Mouse (Mus musculus) kidney, embryonic 16.5 days (tissue): Measurements from ENCODE around the gene Pld3. TPM values are rescaled to one million over a fixed set of nuclear protein-coding genes. Genes with fewer than 3 reads are reported as not detected.
"Not testable (repeated sequence)": the region's sequence is repeated elsewhere in the genome, so short reads cannot be mapped to it uniquely, and the experiment has no call there.

Source experiments
- ATAC-seq: fragments of 200-750 bp; cut with Nextera tagmentation; 2 replicates; pipeline ENCODE4 v1.8.0; 2017; ENCODE audit warnings: moderate TSS enrichment; ENCODE audit not compliant: low FRiP score, low TSS enrichment
- H3K27ac ChIP-seq: fragments of 300-500 bp; sonication (generic); 2 replicates; pipeline ENCODE4 v1.5.1; 2014; ENCODE audit warnings: low read length
- H3K27me3 ChIP-seq: fragments of 300-500 bp; sonication (generic); 2 replicates; pipeline ENCODE4 v1.6.1; 2014; ENCODE audit warnings: low read length, control low read depth, mixed read lengths; ENCODE audit not compliant: insufficient read depth
- H3K36me3 ChIP-seq: fragments of 300-500 bp; sonication (generic); 2 replicates; pipeline ENCODE4 v1.6.1; 2014; ENCODE audit warnings: low read length, control low read depth, mixed read lengths; ENCODE audit not compliant: insufficient read depth
- H3K4me1 ChIP-seq: fragments of 300-500 bp; sonication (generic); 2 replicates; pipeline ENCODE4 v1.6.1; 2014; ENCODE audit warnings: low read length, control low read depth, mixed read lengths; ENCODE audit not compliant: insufficient read depth
- H3K4me2 ChIP-seq: fragments of 300-500 bp; sonication (generic); replicated peaks from 2 replicates; pipeline ENCODE4 v1.6.1; 2014; ENCODE audit warnings: low read depth, low read length
- H3K4me3 ChIP-seq: fragments of 300-500 bp; sonication (generic); 2 replicates; pipeline ENCODE4 v1.5.1; 2014; ENCODE audit warnings: mild to moderate bottlenecking, low read length
- H3K9ac ChIP-seq: fragments of 300-500 bp; sonication (generic); replicated peaks from 2 replicates; pipeline ENCODE4 v1.6.1; 2014; ENCODE audit warnings: low read length
- H3K9me3 ChIP-seq: fragments of 300-500 bp; sonication (generic); 2 replicates; pipeline ENCODE4 v1.6.1; 2016; ENCODE audit warnings: low read length, control low read depth
- WGBS: fragments of 180-500 bp; shearing (Covaris S2); extraction: QIAGEN DNeasy Blood & Tissue Kit; methylation state at CpG from one replicate; pipeline ENCODE4 v1.1.7; 2014; 5-methylcytosine and 5-hydroxymethylcytosine counted together
- polyA plus RNA-seq: library from polyadenylated mRNA; unstranded; fragments of >200 nt; fragmentation: Nextera tagmentation; extraction: Ambion mirVana; gene quantifications from 2 replicates; pipeline ENCODE4 v1.2.1, GENCODE M21; 2015

Gene Pld3
- polyA plus RNA-seq, 1 experiment from 2014 or later = 121 TPM

DNA sequence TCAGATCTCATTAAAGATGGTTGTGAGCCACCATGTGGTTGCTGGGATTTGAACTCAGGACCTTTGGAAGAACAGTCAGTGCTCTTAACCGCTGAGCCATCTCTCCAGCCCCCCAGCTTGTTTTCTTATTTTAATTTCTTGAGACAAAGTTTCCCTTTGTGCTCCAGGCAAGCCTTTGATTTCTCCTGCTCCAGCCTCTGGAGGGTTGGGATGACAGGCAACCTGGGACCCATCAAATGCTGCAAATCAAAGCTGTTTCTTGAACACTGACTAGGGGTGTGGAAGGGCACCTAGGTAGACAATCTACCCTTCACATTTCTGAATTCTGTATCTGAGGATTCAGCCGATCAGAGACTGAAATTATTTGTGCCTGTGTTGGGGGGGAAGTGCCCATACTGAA lies 42.2 kb downstream of the Pld3 start:
- no peaks in the 10 kb centered on the region for H3K9me3 ChIP-seq
- H3K4me2 ChIP-seq = no peak overlapping the region
- H3K4me3 ChIP-seq = no peak overlapping the region
- H3K27me3 ChIP-seq = no peaks in the 10 kb centered on the region
- H3K4me1 ChIP-seq = peaks cover 18% of the 10 kb centered on the region
- ATAC-seq = no peak
- WGBS = 92% methylated on average over 2 of the region's 2 CpGs
- H3K9ac ChIP-seq = no peak overlapping the region
- H3K27ac ChIP-seq = no peak overlapping the region
- H3K36me3 ChIP-seq = no peaks in the 10 kb centered on the region

DNA sequence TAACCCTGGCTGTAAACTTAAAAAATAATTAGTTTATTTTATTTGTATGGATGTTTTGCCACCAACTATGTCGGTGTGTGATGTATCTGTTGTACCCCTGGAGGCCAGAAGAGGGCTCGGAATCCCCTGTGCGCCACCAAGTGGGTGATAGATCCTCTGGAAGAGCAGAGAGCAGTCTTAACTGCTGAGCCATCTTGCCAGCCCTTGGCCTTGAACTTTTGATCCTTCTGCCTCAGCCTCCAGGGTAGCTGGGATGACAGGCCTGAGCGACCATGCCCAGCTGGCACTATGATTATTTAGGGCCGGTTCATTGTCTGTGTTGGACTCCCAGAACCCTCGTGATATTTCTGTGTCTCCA lies 44.4 kb downstream of the Pld3 start:
- Histone ChIP-seq H3K9me3 (no peaks in the 10 kb centered on the region), H3K27me3 (no peaks in the 10 kb centered on the region), H3K27ac (peak overlapping the region; percentile 100), H3K4me1 (peaks cover 18% of the 10 kb centered on the region), H3K4me2 (peak overlapping the region; percentile 79), H3K9ac (peak overlapping the region; percentile 55; the same call in 1 of the 2 replicates), H3K4me3 (peak overlapping the region; percentile 73), H3K36me3 (no peaks in the 10 kb centered on the region)
- WGBS = 20% methylated on average over 6 of the region's 6 CpGs
- ATAC-seq = peak; percentile 72

DNA sequence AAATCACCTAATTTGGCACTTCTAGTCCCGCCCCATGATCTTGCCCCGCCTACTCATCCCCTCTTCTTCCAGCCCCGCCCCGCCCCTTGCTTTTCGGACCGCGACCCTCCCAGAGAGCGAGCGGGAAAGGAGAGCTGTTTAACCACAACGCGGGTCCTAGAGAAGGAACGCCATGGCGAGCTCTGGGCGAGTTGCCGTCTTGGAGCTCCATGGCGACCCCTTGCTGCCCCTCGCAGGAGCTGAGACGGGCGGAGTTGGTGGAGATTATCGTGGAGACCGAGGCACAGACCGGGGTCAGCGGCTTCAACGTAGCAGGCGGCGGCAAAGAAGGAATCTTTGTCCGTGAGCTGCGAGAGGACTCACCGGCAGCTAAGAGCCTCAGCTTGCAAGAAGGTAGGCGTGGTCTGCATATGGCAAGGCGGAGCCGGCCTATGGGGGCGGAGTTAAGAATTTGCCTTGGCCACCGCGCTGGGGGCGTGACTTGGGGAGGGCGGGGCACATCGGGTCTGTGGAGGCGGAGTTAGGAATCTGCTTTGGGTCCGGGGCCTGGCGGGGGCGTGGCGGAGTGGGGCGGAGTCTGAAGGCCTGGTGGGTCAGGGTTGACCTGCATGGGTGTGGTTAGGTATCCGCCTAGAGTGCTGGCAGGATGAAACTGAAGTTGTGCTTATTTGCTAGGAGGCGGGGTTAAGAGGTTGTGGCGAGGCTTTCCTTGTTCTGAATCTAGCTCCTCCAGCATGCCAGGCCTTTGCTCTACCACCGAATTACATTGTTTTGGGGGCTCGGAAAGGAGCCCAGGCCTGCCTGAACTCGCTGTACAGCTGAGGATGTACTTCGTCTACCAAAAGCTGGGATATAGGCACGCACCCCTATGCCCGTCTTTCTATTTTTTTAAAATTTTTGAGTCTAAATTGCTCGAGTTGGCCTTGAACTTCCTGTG lies 45.0 kb downstream of the Pld3 start:
- peak; percentile 94 for ATAC-seq
- Histone ChIP-seq H3K36me3 (no peaks in the 10 kb centered on the region), H3K9ac (peak overlapping the region; percentile 90), H3K27me3 (no peaks in the 10 kb centered on the region), H3K27ac (peak overlapping the region; percentile 100), H3K4me1 (peaks cover 18% of the 10 kb centered on the region), H3K4me2 (peak overlapping the region; percentile 79), H3K9me3 (no peaks in the 10 kb centered on the region), H3K4me3 (peak overlapping the region; percentile 73)
- under 1% methylated on average over 51 of the region's 54 CpGs for WGBS

DNA sequence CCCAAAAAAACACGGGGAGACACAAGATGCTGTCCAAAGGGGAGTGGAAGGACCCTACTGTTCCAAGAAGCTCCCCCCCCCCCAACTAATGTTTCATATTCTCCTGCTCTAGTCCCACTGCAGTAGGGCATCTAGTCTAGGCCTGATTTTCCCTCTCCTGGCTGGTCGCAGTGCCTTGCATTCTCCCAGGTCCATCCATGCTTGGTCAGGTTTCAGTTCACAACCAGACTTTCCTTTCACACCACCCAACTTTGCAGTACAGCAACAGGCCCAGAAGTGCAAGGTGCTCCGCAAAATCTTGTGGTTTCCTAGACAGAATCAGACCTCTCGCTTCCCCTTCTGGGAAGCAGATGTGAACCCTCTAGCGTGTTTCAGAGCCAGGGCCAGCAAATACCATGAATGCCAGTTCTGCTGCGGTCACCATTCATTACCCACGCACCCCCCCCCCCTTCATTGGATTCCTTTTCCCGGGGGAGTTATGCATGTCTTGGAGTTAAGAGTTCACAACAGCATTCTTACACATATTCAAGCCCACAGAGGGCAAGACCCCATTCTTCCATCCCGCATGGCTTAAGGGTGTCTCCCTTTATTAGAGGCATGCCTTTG lies 46.1 kb downstream of the Pld3 start:
- WGBS = 42% methylated on average over 9 of the region's 9 CpGs

DNA sequence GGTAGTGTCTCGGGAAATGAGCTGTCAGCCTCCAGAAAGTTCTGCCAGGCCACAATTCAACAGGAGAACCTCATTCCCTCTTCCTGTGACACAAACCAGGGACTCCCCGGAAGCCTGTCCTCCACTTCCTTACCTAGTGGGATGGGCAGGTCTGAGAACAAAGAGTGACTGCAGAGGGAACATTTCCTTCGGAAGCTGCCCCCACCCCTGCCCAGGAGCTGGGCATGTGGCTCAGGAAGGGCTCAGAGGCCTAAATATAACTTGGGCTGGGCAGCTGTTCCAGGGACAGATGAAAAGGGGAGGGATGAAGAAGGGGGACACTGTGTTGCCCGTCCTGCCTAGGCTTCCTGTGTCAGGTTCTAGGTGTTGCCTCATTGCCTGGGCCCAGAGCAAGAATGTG lies 51.4 kb downstream of the Pld3 start:
- no peaks in the 10 kb centered on the region for H3K9me3 ChIP-seq
- 0 out of 2 replicates have a peak overlapping the region, but pooled peaks have one; percentile 15 for H3K27ac ChIP-seq
- H3K4me2 ChIP-seq = no peak overlapping the region
- no peaks in the 10 kb centered on the region for H3K36me3 ChIP-seq
- no peak overlapping the region for H3K9ac ChIP-seq
- no peaks in the 10 kb centered on the region for H3K27me3 ChIP-seq
- H3K4me3 ChIP-seq = no peak overlapping the region
- no peak for ATAC-seq
- 68% methylated on average over 4 of the region's 4 CpGs for WGBS
- H3K4me1 ChIP-seq = peaks cover 6% of the 10 kb centered on the region

More for the DNA sequence above, 46.1 kb downstream of the Pld3 start:
- no peak for ATAC-seq
- Histone ChIP-seq H3K36me3 (no peaks in the 10 kb centered on the region), H3K9ac (no peak overlapping the region; the same call in none of the 2 replicates), H3K4me3 (peak overlapping the region; percentile 73), H3K9me3 (no peaks in the 10 kb centered on the region), H3K27me3 (no peaks in the 10 kb centered on the region), H3K27ac (peak overlapping the region; percentile 100), H3K4me1 (peaks cover 18% of the 10 kb centered on the region), H3K4me2 (peak overlapping the region; percentile 79)

DNA sequence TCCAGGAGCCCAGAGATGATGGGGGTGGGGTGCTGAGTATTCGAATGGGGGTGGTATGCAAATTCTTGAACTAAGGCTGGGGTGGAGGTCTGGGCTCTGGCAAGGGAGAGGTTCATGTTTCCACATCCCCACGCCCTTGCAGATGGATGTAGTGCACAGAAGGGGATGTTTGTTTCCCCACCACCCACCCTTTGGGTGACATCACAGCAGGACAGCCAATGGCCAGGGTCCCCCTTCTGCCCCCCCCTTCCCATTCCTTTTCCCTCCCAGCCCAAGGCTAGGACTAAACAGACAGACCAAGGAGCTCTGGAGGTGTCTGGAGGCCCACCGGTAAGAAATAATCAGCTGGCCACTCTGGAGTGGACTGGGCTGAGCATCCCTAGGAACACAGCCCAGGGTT lies 54.0 kb downstream of the Pld3 start, which contains the start of gene Prx:
Prx (plus strand) TSS at position 289 of the 400 bp plus-strand sequence.
- H3K27ac ChIP-seq = no peak within 1 kb of the TSS
- no peak within 1 kb of the TSS for H3K9ac ChIP-seq
- 43% methylated on average over 3 of the region's 3 CpGs for WGBS
- no peaks in the 10 kb centered on the region for H3K4me1 ChIP-seq
- no peaks in the 10 kb centered on the region for H3K27me3 ChIP-seq
- H3K4me3 ChIP-seq = no peak within 1 kb of the TSS
- peak; percentile 26; the same call in 1 of the 2 replicates for ATAC-seq
- H3K36me3 ChIP-seq = no peaks in the 10 kb centered on the region
- no peaks in the 10 kb centered on the region for H3K9me3 ChIP-seq
- H3K4me2 ChIP-seq = no peak within 1 kb of the TSS

DNA sequence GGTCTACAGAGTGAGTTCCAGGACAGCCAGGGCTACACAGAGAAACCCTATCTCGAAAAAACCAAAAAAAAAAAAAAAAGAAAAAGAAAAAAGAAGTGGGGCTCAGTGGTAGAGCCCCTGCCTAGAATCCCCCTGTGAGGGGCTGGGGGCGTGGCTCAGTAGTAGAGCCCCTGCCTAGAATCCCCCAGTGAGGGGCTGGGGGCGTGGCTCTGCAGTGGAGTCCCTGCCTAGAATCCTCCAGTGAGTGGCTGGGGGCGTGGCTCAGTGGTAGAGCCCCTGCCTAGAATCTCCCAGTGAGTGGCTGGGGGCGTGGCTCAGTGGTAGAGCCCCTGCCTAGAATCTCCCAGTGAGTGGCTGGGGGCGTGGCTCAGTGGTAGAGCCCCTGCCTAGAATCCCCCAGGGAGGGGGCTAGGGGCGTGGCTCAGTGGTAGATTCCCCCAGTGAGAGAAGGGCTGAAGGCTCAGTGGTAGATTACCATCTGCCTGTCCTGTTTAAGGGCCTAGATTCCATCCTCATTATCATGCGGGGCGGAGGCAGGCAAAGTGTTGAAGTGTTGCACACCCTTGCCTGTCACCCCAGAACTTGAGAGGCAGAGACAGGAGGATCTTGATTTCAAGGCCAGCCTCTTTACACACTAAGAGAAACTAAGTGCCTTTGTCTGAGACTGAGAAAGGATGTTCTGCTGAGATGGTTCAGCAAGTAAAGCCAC lies 58.2 kb downstream of the Pld3 start:
- H3K36me3 ChIP-seq, H3K27ac ChIP-seq, H3K27me3 ChIP-seq, ATAC-seq, H3K4me2 ChIP-seq, H3K9ac ChIP-seq, H3K9me3 ChIP-seq, H3K4me3 ChIP-seq: not testable (repeated sequence)
- H3K4me1 ChIP-seq = peaks cover 14% of the 10 kb centered on the region
- 91% methylated on average over 8 of the region's 9 CpGs for WGBS

DNA sequence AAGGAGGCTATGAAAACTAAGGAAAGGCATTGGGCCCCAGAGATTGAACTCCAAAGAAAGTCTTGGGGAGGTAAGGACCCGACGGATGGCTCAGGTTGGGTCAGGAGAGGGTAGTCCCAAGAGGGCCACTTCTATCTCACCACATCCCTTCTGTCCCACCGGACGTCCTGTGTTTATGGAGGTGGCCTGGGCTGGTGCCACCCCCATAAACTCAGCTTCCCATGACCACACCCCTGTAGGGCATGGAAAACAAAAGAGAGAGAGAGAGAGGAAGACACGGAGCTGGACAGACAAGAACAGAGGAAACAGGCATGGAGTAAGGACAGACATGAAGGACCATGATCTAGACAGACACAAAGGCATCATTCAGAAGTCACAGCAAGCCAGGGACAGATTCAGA lies 59.6 kb downstream of the Pld3 start:
- no peak overlapping the region for H3K9ac ChIP-seq
- H3K4me1 ChIP-seq = peaks cover 28% of the 10 kb centered on the region
- no peak overlapping the region for H3K27ac ChIP-seq
- H3K27me3 ChIP-seq = no peaks in the 10 kb centered on the region
- no peak overlapping the region for H3K4me3 ChIP-seq
- H3K4me2 ChIP-seq = no peak overlapping the region
- no peak for ATAC-seq
- peaks cover 10% of the 10 kb centered on the region for H3K36me3 ChIP-seq
- 81% methylated on average over 5 of the region's 5 CpGs for WGBS
- no peaks in the 10 kb centered on the region for H3K9me3 ChIP-seq

DNA sequence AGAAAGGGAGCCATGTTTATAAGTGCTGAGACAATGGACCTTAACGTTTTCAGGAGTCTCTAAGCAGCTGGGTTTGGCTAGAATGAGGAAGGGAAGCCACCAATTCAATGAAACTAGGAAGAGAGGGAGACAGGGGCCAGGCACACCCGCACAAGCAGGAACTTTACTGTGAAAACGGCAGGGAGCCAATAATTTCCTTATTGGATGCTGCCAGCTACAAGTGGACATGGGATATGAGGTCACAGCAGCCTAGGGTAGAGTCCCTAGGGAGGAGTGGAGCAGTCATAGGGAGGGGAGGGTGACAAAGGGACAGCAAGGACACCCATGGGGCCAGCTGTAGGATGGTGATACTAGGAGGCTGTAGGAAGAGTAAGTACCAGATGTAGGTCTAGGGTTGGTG lies 60.0 kb downstream of the Pld3 start:
- H3K9me3 ChIP-seq = no peaks in the 10 kb centered on the region
- 69% methylated on average over 3 of the region's 3 CpGs for WGBS
- H3K9ac ChIP-seq = no peak overlapping the region
- no peak overlapping the region for H3K27ac ChIP-seq
- no peak for ATAC-seq
- H3K4me2 ChIP-seq = no peak overlapping the region
- H3K4me1 ChIP-seq = peaks cover 32% of the 10 kb centered on the region
- peaks cover 10% of the 10 kb centered on the region for H3K36me3 ChIP-seq
- H3K4me3 ChIP-seq = no peak overlapping the region
- no peaks in the 10 kb centered on the region for H3K27me3 ChIP-seq
